Mouse (Mus musculus): ENCODE measurements around the gene Slc25a1.

GRCm38 (mm10) chr16:17876096-17876495 lies 51.9 kb downstream of the Slc25a1 start:
- TF ChIP-seq ZKSCAN1 (IDR thresholded peaks at IDR 0.05; ENCODE audit: borderline replicate concordance, low read depth, low read length): no peak
- TF ChIP-seq MAFK (IDR thresholded peaks at IDR 0.05; ENCODE audit: insufficient replicate concordance, low read length): no peak
